Mouse (Mus musculus): ENCODE data around the gene Polg. TPM values are rescaled to one million over a fixed set of nuclear protein-coding genes. Genes with fewer than 3 reads are reported as not detected.
A peak's percentile ranks its signal among the peaks of the same experiment; 100 is the strongest.

Gene Polg
- polyA plus RNA-seq (2012; rRNA removed) (14.4 and 15.4 TPM in 2 replicates), polyA plus RNA-seq (2014; fragmentation: Nextera tagmentation; extraction: Ambion mirVana) (14.0 and 16.2 TPM in 2 replicates)

- TF ChIP-seq CTCF (IDR thresholded peaks at IDR 0.05; ENCODE audit: low read depth) (no peak), EP300 (IDR thresholded peaks at IDR 0.05; ENCODE audit: low read depth) (peak; percentile 70)
- H3K9ac ChIP-seq (replicated peaks): peak within 1 kb of the TSS; percentile 86
- peak within 1 kb of the TSS; percentile 83 to 91 for H3K4me3 ChIP-seq (ENCODE audit: insufficient read depth in 1 of 2, low read depth in 2 of 2, low read length in 2 of 2)
- peaks cover 9% of the 10 kb centered on the region for H3K36me3 ChIP-seq (replicated peaks; ENCODE audit: control insufficient read depth, insufficient read depth, low read depth)
- H3K4me2 ChIP-seq (ENCODE audit: low read depth): peak within 1 kb of the TSS; percentile 98
- H3K27me3 ChIP-seq (ENCODE audit: control insufficient read depth, insufficient read depth, low read length): peaks cover 3% of the 10 kb centered on the region; the same call in 1 of the 2 replicates
- WGBS (ENCODE audit: insufficient replicate concordance): under 1% methylated on average over 76 of the region's 76 CpGs
- H3K27ac ChIP-seq: peak within 1 kb of the TSS; percentile 34
- peak; percentile 94 for ATAC-seq (ENCODE audit: insufficient read depth)
- H3K9me3 ChIP-seq (ENCODE audit: control insufficient read depth, low read length): no peaks in the 10 kb centered on the region
- H3K4me1 ChIP-seq (replicated peaks; ENCODE audit: control insufficient read depth in 2 of 2, insufficient read depth in 2 of 2, low read length in 1 of 2): peaks cover 12 to 22% of the 10 kb centered on the region in 2 experiments
- DNase-seq (ENCODE audit: low read depth in 3 of 3, low spot score in 3 of 3): peak; percentile 93 to 95 (median 94)
These were observed at the start of gene Polg for GRCm38 (mm10) chr7:79466053-79466901. TSS of gene Polg (minus strand) at chr7:79466362.

DNA sequence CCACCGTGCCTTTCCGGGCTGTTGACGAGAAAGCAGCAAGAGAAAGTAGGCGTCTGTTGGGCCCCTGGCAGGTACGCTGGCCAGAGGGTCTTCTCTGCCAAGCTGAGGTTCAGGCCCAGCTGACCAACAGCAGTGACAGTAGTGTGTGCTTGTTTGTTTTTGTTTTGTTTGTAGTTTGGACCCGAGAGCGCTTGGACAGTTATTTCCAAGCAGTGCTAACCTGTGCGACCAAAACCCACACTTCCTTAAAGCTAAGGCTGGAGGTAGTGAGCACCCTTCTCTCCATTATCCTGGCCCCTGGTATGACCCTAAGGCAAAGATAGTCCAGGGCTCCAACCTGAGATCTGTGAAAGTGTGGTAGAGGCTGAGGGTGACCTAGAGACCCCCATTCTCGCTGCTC is 49.7 kb upstream of the Polg start:
- Histone ChIP-seq H3K9me3 (ENCODE audit: control insufficient read depth, low read length) (no peaks in the 10 kb centered on the region), H3K4me3 (ENCODE audit: insufficient read depth in 1 of 2, low read depth in 2 of 2, low read length in 2 of 2) (no peak overlapping the region), H3K9ac (replicated peaks) (no peak overlapping the region), H3K27ac (no peak overlapping the region), H3K27me3 (ENCODE audit: control insufficient read depth, insufficient read depth, low read length) (peaks cover 68% of the 10 kb centered on the region), H3K4me1 (replicated peaks; ENCODE audit: control insufficient read depth in 2 of 2, insufficient read depth in 2 of 2, low read length in 1 of 2) (no peaks in the 10 kb centered on the region; a peak in 1 of 4 replicates), H3K4me2 (ENCODE audit: low read depth) (no peak overlapping the region; the same call in 1 of the 2 replicates), H3K36me3 (replicated peaks; ENCODE audit: control insufficient read depth, insufficient read depth, low read depth) (no peaks in the 10 kb centered on the region)
- TF ChIP-seq CTCF (IDR thresholded peaks at IDR 0.05; ENCODE audit: low read depth) (no peak), EP300 (IDR thresholded peaks at IDR 0.05; ENCODE audit: low read depth) (no peak)
- WGBS (ENCODE audit: insufficient replicate concordance): 36% methylated on average over 9 of the region's 9 CpGs
- DNase-seq (ENCODE audit: low read depth in 3 of 3, low spot score in 3 of 3) (no peak), ATAC-seq (ENCODE audit: insufficient read depth) (no peak)

- ATAC-seq (ENCODE audit: insufficient read depth) (no peak), DNase-seq (ENCODE audit: low read depth in 3 of 3, low spot score in 3 of 3) (no peak)
- Histone ChIP-seq H3K4me2 (ENCODE audit: low read depth) (peak overlapping the region; percentile 36; the same call in 1 of the 2 replicates), H3K4me1 (replicated peaks; ENCODE audit: control insufficient read depth in 2 of 2, insufficient read depth in 2 of 2, low read length in 1 of 2) (no peaks in the 10 kb centered on the region; a peak in 1 of 4 replicates), H3K27me3 (ENCODE audit: control insufficient read depth, insufficient read depth, low read length) (peaks cover 74% of the 10 kb centered on the region), H3K9me3 (ENCODE audit: control insufficient read depth, low read length) (no peaks in the 10 kb centered on the region), H3K4me3 (ENCODE audit: insufficient read depth in 1 of 2, low read depth in 2 of 2, low read length in 2 of 2) (no peak overlapping the region), H3K9ac (replicated peaks) (no peak overlapping the region), H3K36me3 (replicated peaks; ENCODE audit: control insufficient read depth, insufficient read depth, low read depth) (no peaks in the 10 kb centered on the region), H3K27ac (no peak overlapping the region)
- TF ChIP-seq EP300 (IDR thresholded peaks at IDR 0.05; ENCODE audit: low read depth): no peak
- TF ChIP-seq CTCF (IDR thresholded peaks at IDR 0.05; ENCODE audit: low read depth): no peak
- 3% methylated on average over 57 of the region's 57 CpGs for WGBS (ENCODE audit: insufficient replicate concordance)
These were observed 49.1 kb upstream of the Polg start for GRCm38 (mm10) chr7:79515221-79515743.

DNA sequence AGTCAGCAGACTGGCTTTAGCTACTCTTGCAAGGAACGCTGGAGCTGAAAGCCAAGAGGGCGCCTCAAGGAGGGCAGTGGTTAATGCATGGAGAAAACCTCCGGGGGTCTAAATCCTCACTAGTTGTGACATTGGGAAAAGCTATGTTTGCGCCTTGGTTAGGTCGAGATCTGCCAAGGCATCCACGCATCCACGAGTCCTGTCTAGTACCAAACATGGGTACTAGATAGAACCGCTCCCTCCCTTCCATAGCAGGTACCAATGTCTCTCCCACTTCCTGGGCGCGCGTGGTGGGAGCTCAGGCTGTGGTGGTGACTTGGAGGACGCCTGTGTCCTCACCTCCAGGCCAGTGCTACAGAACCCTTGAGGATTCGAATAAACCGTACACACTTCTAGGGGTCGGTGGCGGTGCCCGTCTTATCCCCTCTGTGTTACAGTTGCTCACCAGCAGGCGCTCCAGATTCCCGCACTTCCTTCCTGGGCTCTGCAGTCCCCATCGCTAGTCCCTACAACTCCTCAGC is 48.3 kb upstream of the Polg start:
- ATAC-seq (ENCODE audit: insufficient read depth) (no peak), DNase-seq (ENCODE audit: low read depth in 3 of 3, low spot score in 3 of 3) (no peak)
- H3K4me3 ChIP-seq (ENCODE audit: insufficient read depth in 1 of 2, low read depth in 2 of 2, low read length in 2 of 2): no peak overlapping the region
- H3K27ac ChIP-seq: no peak overlapping the region
- H3K36me3 ChIP-seq (replicated peaks; ENCODE audit: control insufficient read depth, insufficient read depth, low read depth): no peaks in the 10 kb centered on the region
- 4% methylated on average over 20 of the region's 20 CpGs for WGBS (ENCODE audit: insufficient replicate concordance)
- no peaks in the 10 kb centered on the region for H3K9me3 ChIP-seq (ENCODE audit: control insufficient read depth, low read length)
- H3K9ac ChIP-seq (replicated peaks): no peak overlapping the region
- H3K27me3 ChIP-seq (ENCODE audit: control insufficient read depth, insufficient read depth, low read length): peaks cover 82% of the 10 kb centered on the region
- H3K4me2 ChIP-seq (ENCODE audit: low read depth): no peak overlapping the region
- TF ChIP-seq CTCF (IDR thresholded peaks at IDR 0.05; ENCODE audit: low read depth): no peak
- no peak for TF ChIP-seq EP300 (IDR thresholded peaks at IDR 0.05; ENCODE audit: low read depth)
- no peaks in the 10 kb centered on the region for H3K4me1 ChIP-seq (replicated peaks; ENCODE audit: control insufficient read depth in 2 of 2, insufficient read depth in 2 of 2, low read length in 1 of 2)

DNA sequence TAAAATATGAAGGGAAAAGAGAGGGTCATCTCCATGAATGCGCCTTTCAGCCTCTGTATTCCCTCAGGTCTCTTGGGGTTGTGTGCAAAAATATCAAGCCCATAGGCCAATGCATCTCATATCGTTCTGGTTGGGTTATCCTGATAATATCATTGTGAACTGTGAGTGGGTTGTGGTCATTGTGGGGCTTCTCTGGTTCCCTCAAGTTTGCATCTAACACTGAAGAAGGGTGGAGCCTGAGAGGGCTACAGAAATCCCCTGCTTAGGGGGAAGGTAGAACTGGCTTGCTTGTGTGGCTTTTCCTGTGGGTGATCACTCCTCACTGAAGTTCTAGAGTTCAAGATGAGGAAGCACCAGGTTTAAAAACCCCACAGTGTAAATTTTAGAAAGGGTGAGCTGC is 47.3 kb upstream of the Polg start:
- DNase-seq (ENCODE audit: low read depth in 3 of 3, low spot score in 3 of 3) (no peak), ATAC-seq (ENCODE audit: insufficient read depth) (no peak)
- no peaks in the 10 kb centered on the region for H3K4me1 ChIP-seq (replicated peaks; ENCODE audit: control insufficient read depth in 2 of 2, insufficient read depth in 2 of 2, low read length in 1 of 2)
- H3K9me3 ChIP-seq (ENCODE audit: control insufficient read depth, low read length): no peaks in the 10 kb centered on the region
- no peak overlapping the region for H3K4me3 ChIP-seq (ENCODE audit: insufficient read depth in 1 of 2, low read depth in 2 of 2, low read length in 2 of 2)
- 4% methylated on average over 2 of the region's 2 CpGs for WGBS (ENCODE audit: insufficient replicate concordance)
- H3K9ac ChIP-seq (replicated peaks): no peak overlapping the region
- no peak overlapping the region for H3K4me2 ChIP-seq (ENCODE audit: low read depth)
- TF ChIP-seq EP300 (IDR thresholded peaks at IDR 0.05; ENCODE audit: low read depth): no peak
- no peak for TF ChIP-seq CTCF (IDR thresholded peaks at IDR 0.05; ENCODE audit: low read depth)
- peaks cover 88% of the 10 kb centered on the region for H3K27me3 ChIP-seq (ENCODE audit: control insufficient read depth, insufficient read depth, low read length)
- no peaks in the 10 kb centered on the region for H3K36me3 ChIP-seq (replicated peaks; ENCODE audit: control insufficient read depth, insufficient read depth, low read depth)
- no peak overlapping the region for H3K27ac ChIP-seq

Measured in liver, embryonic 14.5 days (tissue).